Mouse (Mus musculus) lung, postnatal 0 days (tissue): Measurements from ENCODE around the gene Gas2l1.

Experiments
- CTCF ChIP-seq: IDR thresholded peaks from 2 replicates; pipeline ENCODE4 v1.5.1; 2016; ENCODE audit warnings: antibody characterized with exemption, mild to moderate bottlenecking
- EP300 ChIP-seq: IDR thresholded peaks from 2 replicates; pipeline ENCODE4 v1.6.1; 2016; ENCODE audit warnings: antibody characterized with exemption, mild to moderate bottlenecking, control low read depth

- TF ChIP-seq EP300 (no peak), CTCF (no peak)
Measured at GRCm38 (mm10) chr11:5100801-5101200, 35.7 kb upstream of the Gas2l1 start.
